Mouse (Mus musculus) gastrocnemius, postnatal 10 days (tissue): ENCODE results near the gene Mical1. TPM values are rescaled to one million over a fixed set of nuclear protein-coding genes. Genes with fewer than 3 reads are reported as not detected.

Experiments used
- DNase-seq: peaks from one replicate; pipeline ENCODE4 v3.0.0; 2021; ENCODE audit warnings: mixed read lengths
- total RNA-seq, 2 experiments: library from RNA; stranded (reverse); gene quantifications; 2 replicates each; pipeline ENCODE4 v1.2.3; 2021

Gene Mical1
- total RNA-seq, 2 experiments from 2014 or later, result 17.3 to 26.9 TPM

DNA sequence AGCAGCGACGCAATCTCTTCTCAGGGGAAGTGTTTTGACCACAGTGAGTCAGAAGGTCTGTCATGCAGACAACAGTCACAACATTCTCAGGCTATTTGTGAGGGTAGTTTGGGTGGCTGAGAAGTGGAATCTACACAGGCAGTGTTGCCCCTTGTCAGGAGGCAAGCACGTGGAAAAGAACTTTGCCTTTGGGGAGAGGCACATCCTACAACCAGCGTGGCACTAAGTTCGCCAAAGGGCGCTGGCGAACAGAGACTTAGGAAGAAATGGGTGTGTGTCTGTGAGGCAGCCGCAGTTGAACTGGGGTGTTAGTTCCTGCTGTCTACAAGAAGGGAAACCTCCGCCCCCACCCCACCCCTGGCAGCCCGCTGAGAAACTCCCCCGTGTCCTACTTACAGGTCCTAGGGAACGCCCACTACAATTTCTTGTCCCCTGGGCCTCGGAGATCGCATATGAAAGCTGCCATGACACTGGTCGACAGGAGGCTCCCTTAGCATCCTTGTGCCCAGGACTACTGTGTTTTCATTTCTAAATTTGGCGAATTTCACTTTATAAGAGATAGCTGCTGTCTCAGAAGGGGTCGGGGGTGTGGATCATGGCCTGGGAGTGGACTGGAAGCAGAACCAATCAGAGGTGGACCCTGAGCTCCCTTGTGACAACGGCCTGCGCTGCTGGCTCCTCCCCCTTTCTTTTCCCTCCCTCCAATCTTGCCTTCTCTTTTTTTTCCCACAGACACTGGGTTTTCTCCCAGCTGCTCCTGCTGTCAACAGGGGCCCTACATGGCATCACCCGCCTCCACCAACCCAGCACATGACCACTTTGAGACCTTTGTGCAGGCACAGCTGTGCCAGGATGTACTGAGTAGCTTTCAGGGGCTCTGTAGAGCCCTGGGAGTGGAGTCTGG lies 1.4 kb downstream of the Mical1 start:
- peak; percentile 55 for DNase-seq

DNA sequence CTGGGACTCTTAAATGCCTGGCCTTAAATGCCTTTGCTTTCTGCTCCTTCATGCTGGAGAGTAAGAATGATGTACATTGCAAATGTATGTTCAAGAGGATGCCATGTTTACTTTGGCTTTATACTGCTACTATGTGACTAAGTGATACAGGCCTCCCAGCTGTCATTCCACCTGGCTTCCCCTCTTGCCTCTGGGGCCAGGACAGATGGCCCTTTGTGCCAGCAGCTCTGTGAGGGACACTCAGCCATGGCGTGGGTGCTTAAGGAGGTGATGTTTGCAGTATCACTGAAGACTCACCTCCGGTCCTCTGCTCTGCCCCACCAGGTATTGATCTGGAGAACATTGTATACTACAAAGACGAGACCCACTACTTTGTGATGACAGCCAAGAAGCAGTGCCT lies 3.8 kb downstream of the Mical1 start:
- DNase-seq, result no peak

DNA sequence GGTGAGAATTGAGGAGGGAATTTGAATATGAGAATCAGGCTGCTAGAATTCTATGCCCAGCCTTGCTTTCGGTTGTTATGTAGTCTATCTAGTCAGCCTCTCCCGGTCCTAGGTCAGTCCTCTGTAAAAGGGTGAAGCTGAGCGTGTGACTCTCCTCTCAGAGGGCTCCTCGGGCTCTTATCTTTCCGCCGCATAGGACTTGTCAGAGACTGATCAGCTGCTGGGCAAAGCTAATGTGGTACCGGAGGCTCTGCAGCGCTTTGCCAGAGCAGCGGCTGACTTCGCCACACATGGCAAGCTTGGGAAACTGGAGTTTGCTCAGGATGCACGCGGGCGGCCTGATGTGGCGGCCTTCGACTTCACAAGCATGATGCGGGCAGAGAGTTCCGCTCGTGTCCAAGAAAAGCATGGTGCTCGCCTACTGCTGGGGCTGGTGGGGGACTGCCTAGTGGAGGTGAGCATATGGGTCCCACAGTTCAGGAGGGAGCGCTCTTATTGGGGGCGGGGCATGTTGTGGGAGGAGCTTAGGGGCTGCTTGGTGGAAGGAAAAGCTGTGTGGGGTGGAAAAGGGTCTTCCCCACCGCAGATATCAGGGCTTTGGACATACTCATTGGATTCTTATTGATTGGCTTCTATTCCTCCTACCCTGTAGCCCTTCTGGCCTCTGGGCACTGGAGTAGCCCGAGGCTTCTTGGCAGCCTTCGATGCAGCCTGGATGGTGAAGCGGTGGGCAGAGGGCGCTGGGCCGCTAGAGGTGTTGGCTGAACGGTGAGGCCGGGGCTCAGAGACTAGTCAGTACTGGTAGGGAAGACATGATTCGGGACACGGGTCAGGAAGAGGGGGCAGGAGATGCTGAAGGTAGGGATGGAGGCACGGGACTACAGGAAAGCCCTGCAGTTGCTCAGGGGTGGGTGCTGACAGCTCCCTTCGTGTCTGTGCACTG lies 5.1 kb downstream of the Mical1 start:
- no peak for DNase-seq

DNA sequence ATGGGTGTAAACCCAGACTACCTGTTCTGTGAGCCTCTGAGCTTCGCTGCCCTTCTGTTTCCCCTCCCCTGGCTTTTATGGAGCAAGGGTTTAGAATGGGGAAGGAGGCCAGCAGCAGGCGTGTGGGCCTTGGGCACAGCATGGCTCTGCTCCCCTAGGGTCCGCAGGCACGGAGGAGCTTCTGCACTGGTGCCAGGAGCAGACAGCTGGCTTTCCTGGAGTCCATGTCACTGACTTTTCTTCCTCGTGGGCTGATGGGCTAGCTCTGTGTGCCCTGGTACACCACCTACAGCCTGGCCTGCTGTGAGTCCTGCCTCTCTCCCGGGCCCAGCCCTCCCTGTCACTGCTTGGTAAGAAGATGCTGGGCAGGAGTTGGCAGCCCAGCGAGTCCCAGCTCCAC lies 6.3 kb downstream of the Mical1 start:
- no peak for DNase-seq

DNA sequence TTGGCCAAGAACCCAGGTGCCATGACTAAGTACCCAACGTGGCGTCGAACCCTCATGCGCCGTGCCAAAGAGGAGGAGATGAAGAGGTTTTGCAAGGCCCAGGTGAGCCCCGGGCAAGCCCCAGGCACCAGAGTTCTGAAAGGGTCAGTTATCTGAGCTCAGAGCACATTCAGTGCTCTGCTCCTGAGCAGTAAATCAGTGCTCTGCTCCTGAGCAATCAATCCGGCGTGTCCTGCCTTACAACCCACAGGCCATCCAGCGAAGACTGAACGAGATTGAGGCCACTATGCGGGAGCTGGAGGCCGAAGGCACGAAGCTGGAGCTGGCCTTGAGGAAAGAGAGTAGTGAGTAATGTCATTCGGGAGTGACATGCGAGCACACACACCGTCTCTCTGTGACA lies 9.7 kb downstream of the Mical1 start:
- no peak for DNase-seq

DNA sequence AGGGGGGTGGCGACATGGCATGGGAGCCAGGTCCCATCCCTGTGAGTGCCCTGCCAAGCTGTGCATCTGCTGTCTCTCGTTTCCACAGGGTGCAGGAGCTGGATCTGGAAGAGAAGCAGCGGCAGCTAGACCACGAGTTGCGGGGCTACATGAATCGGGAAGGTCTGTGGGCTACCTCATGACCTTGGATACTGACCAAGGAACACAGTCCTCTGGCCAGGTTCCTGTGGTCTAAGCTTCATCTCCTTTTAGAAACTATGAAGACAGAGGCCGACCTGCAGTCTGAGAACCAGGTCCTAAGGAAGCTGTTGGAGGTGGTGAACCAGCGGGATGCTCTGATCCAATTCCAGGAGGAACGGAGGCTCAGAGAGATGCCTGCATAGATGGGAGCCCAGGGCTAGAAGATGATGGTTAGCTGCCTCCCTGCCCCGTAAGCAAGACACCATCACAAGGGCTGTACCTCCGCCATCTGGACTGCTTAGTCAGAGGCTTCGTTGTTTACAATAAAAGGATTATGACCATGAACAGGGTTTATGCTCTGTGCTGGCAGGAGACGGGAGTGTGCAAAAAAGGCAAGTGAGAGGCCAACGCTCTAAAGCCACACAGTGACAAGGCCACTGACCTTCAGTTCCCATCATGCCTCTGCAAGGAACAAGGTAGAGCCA lies 10.5 kb downstream of the Mical1 start:
- no peak for DNase-seq

DNA sequence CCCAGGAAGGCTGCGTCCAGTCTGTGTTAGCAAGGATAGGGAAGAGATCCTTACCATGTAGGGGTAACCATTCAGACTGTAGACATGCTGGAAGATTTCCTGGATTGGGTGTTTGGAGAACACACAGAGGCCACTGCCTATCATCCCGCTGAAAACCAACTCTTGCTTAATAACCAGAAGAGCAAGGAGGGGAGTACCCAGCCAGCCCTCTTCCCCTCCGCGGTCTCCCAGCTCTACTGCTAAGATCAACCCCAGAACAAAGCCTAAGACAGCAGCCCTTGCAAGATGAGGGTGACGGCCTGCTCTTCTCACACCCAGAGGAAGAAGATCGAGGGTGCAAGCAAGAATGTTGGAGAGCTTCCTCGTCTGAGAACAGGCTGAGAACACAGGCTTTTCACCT lies 12.8 kb downstream of the Mical1 start:
- no peak for DNase-seq

DNA sequence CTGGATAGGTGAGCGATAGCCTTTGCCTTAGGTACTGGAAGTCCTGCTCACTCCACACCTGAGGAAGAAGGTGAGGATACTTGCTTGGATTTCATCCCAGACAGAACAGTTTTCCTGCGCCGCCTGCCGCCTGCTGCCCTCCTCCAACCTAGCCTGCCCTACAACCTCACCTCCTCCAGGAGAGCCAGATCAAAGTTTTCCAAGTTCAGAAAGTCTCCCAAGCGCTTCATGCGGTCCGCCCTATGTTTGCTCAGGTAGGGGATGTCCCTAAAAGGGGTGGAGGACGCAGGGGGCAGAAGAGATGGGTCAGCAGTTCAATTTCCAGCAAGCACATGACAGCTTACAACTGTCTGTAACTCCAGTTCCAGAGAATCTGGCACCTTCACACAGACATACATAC lies 13.2 kb downstream of the Mical1 start:
- no peak for DNase-seq

DNA sequence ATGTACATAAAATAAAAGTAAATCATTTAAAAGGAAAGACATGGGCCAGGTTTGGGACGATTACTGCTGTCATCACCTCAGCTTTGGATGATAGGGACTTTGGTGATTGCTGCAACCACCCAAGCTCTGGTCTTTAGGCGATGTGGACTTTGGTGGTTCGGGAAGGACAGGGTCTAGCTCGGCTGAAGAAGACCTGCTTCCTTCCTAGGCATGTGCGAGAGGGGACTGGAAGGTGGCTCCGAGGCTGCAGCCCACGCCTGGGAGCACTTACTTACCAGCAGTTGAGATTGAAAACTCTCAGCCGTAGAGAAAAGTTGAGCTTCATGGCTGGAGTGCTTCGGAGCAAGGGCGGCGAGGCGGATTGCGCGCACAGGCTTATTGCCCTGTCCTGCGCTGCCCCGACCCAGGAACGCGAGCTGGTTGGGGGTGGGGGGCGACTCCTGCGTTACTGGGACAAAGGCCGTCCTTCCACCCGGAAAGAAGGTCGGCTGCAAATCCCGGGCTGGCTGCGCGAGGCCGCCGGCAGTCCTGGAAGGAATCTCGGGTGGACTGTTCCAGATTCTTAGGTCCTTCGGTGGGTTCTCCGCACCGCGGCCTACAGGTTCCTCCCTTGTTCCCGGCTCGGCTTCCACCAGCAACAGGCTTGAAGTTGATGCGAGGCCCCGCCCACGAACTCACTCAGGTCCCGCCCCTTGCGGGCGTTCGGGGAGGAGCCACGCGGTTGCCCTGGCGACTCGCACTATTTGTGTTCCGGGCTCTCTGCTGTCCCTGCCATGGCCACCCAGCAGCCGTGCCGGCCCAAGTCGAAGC lies 13.8 kb downstream of the Mical1 start, which contains the start of the genes Smpd2 and Ppil6:
TSS of gene Smpd2 (minus strand) at position 662 of the 810 bp plus-strand sequence.
TSS of gene Ppil6 (plus strand) at position 732 of the 810 bp plus-strand sequence.
- DNase-seq, result peak; percentile 94

DNA sequence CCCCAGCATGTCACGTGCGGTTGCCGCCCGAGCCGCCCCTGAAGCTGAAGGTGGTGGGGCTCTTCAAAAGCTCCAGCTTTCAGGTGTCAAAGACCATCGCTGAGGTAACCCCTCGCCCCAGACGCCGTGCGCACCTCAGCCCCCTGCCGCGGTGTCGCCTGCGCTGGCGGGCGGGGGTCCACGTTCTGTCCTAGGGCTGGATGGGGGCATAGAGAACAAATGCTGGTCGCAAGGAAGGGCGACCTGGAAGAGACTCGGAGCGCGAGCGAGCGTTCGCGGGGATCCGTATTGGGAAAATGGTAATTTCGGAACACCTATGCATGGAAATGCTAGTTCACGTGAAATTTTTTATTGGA lies 14.4 kb downstream of the Mical1 start:
- no peak for DNase-seq

DNA sequence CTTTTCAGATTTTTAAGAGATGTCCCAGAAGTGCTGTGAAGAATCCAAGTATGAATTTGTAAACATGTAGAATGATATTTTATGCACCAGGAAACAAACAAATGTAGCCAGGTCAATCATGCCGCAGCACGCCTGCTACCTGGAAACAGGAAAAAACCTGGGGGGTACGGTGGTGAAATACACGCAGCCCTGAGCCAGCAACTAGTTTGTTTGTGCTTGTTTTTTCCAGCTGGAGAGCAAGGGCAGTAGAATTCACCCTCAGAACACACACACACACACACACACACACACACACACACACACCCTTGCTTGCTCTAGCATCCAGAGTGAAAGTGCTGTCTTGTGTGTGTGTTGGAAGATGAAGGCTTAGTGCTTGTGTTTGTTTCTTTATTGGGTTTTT lies 15.0 kb downstream of the Mical1 start:
- DNase-seq, result no peak

DNA sequence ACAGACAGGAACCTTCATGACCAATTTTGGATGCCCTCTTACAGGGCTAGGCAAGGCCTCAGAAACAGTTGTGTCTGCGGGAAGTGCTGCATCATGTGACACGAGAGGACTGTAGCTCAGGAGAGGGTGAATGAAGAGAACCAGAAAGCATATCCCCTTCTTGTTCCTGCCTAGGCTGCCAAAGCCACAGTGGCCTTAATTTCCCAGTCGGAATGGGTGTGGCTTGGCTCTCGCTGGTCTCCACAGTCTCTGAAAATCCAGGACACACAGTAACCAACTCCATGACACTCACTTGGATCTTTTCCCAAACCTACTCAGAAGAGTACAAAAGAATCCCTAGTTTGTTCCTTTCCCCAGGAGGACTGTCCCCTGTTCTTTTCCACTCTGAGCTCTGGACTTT lies 24.8 kb downstream of the Mical1 start:
- DNase-seq, result no peak

DNA sequence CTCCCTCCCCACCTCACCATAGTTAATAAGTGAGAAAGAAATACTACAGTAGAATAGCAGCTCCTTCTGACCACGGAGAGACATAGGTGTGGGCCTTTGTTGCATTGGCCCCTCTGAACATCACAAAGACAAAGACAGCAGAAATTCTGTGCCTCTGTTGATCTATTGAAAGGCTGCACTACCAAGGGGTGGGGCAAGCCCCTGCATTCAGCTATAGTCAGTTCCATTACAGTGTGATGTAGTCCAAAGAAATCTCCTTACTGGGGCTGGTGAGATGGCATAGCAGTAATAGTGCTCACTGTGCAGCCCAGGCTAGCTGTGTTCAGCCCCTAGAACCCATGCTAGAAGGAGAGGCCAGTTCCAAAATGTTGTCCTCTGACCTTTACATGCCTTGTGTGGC lies 28.9 kb downstream of the Mical1 start:
- DNase-seq, result no peak

DNA sequence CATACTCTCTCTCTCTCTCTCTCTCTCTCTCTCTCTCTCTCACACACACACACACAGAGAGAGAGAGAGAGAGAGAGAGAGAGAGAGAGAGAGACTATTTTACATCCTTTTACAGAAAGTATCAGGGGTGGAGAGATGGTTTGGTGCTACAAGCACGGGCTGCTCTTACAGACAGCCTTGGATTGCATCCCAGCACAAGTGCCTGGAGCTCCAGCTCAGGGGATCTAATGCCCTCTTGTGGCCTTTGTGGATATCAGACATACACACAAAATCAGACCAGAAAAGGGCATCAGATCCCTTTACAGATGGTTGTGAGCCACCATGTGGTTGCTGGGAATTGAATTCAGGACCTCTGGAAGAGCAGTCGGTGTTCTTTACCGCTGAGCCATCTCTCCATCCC lies 29.3 kb downstream of the Mical1 start:
- peak; percentile 53 for DNase-seq

DNA sequence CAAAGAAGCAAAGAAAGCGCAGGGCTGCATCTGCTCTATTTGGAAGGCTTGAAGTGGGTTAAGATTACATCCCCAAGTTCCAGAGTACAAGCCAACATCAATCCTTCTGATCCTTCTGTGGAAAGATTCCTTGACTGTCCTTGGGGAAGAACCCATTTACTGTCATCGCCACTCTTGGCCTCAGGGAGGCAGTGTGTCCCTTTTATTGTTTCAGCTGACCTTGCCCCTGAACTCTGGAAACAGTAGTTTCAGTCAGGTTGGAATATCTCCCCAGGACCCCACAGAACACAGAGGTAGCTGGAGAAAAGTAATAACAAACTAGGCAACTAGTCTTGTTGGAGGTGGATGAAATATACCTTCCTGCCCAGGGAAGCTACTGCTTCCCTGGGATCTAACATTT lies 33.0 kb downstream of the Mical1 start:
- no peak for DNase-seq

DNA sequence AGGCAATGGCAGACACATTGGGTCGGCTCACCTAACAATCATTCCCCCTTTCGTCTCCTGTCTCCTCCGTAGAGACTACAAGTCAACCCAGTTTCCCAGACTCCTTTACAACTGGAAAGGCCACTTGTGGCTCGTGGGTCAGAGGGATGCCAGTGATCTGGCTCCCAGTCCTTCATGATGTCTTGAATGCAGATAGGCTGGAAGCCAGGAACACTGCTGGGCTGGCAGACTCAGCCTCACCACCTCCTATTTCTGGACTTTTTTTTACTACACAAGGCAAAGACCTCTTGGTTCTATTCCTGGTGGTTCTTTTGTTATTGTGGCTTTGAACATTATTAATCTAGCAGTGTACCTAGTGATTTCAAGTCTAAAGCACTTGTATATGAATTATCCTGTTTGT lies 38.2 kb downstream of the Mical1 start:
- DNase-seq, result no peak

DNA sequence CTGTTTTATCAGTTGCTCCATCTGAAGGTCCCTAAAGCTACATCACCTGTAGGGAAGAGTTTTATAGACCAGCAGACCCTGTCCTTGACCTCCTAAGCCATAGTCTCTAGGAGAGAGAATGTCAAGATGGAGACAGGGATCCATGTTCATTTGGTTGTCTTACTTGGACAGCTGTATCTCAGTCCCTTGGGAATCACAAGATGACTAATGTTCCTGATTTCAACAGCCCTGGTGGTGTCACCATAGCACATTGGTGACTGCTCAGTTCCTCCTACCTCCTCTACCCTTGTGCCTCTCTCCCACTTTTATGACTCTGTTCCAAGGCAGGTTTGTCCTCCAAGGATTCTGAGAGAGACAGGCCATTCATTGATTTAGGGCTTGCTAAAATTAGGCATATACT lies 38.8 kb downstream of the Mical1 start:
- DNase-seq, result no peak

DNA sequence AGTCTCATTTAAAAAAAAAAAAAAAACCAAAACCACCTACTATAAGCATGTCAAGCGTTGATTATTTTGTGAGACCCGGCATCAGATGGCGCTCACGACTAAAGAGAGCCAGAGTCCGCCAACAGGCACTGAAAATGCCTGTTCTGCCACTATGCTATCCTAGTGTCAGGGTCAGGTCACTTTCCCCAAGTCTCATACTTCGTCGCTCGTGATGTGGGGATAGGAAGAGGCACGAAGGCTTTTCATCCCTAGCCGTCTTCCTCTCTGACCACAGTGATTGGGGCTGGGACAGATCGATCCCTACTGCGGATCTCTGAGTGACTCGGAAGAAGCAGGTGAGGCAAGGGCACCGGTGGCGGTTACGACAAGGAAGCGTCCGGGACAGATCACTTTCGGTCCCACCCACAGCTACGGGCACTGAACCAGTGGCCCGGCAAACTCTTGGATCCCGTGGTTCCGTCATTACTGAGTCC lies 42.4 kb downstream of the Mical1 start:
- DNase-seq, result no peak

DNA sequence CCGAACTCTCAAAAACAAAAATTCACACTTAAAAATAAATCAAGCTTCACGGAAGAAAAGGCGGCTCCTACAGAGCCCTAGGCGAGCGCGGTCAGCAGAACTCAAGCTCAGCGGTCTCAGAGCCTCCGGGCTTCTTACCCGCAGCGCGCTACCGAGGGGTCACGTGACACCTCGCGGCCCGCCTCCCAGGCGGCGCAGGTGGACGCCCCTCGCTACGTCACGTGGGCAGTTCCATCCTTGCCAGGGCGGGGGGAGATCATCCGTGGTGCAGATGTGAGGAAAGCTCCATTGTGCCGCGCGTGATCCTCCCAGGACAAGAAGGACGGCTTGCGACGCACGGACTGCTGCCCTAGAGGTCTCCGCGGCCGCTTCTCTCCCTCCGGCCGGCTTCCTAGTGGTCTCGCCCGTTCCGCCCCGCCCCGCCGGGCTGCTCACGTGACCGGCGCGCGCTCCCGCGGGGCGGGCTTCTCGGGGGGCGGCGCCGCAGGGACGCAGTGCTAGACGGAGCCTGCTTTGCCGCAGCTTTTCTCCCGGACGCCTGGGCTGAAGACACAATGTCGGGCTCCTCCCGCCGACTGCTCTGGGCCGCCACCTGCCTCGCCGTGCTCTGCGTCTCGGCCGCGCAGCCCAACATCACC lies 43.0 kb downstream of the Mical1 start, which contains the start of gene Cd164:
TSS of gene Cd164 (plus strand) at position 434 of the 638 bp plus-strand sequence.
- DNase-seq, result peak; percentile 94

DNA sequence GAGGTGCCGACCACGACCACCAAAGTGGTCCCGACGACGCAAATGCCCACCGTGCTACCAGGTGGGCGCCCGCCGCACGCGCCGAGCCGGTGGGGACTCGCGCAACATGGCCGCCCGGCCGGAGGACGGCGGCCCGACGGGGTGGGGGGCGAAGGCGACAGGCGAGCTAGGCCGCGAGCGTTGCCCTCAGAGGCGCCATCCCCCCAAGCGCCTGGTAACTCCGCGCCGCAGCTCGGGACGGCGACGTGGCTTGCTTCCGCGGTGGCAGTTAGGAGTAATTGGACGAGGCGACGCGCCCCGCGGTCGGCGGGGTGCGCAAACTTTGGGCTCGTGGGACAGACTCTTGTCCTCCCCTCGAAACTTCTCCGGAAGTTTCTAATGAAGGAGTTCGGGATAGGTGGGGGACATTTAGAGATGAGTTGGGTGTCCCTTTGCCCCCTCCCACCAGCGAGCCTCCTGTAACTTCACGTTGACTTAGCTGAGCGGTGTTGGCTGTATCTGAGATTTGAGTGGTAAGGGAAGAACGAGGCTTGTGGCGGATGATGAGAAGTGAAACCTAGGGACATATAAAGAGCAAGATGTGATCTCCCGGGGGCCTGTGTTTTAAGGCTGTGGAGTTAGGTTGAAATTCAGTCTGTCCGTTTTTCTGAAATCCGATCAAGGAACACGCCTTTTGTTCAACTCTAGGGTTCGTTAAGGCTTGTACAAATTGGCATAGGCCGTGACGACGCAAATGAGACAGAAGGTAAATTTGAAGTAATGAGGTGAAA lies 43.7 kb downstream of the Mical1 start:
- DNase-seq, result peak; percentile 69
